Mouse (Mus musculus): Measurements from ENCODE around the gene Ergic3. TPM values are rescaled to one million over a fixed set of nuclear protein-coding genes. Genes with fewer than 3 reads are reported as not detected.

The Ergic3 gene
- polyA plus RNA-seq, 1 experiment, result 328 TPM

- TF ChIP-seq POLR2A (IDR thresholded peaks at IDR 0.05; ENCODE audit: borderline replicate concordance, insufficient read depth, low read length), result no peak
- TF ChIP-seq CTCF (IDR thresholded peaks at IDR 0.05; ENCODE audit: borderline replicate concordance, insufficient read depth, low read depth, low read length), result no peak
- WGBS, result 81% methylated on average over 2 of the region's 2 CpGs
- DNase-seq, result no peak
- no peak overlapping the region for H3K27ac ChIP-seq (ENCODE audit: insufficient read depth, low read length)
- H3K4me1 ChIP-seq (ENCODE audit: control insufficient read depth, insufficient read depth, low read length), result no peaks in the 10 kb centered on the region
- no peaks in the 10 kb centered on the region for H3K27me3 ChIP-seq (ENCODE audit: control insufficient read depth, insufficient read depth, low read length)
- H3K4me3 ChIP-seq (replicated peaks; ENCODE audit: insufficient read depth, low read depth, low read length), result no peak overlapping the region
These were observed 13.9 kb downstream of the Ergic3 start for GRCm38 (mm10) chr2:156021765-156022164.

- H3K4me3 ChIP-seq (replicated peaks; ENCODE audit: insufficient read depth, low read depth, low read length), result no peak overlapping the region
- DNase-seq, result no peak
- no peak overlapping the region for H3K27ac ChIP-seq (ENCODE audit: insufficient read depth, low read length)
- H3K4me1 ChIP-seq (ENCODE audit: control insufficient read depth, insufficient read depth, low read length), result no peaks in the 10 kb centered on the region
- H3K27me3 ChIP-seq (ENCODE audit: control insufficient read depth, insufficient read depth, low read length), result no peaks in the 10 kb centered on the region
- no peak for TF ChIP-seq CTCF (IDR thresholded peaks at IDR 0.05; ENCODE audit: borderline replicate concordance, insufficient read depth, low read depth, low read length)
- no peak for TF ChIP-seq POLR2A (IDR thresholded peaks at IDR 0.05; ENCODE audit: borderline replicate concordance, insufficient read depth, low read length)
These were observed 17.6 kb downstream of the Ergic3 start for GRCm38 (mm10) chr2:156025482-156025881.

GRCm38 (mm10) chr2:156039390-156039789 is 31.5 kb downstream of the Ergic3 start:
- no peak for DNase-seq
- no peak overlapping the region for H3K27ac ChIP-seq (ENCODE audit: insufficient read depth, low read length)
- TF ChIP-seq POLR2A (IDR thresholded peaks at IDR 0.05; ENCODE audit: borderline replicate concordance, insufficient read depth, low read length) (no peak), CTCF (IDR thresholded peaks at IDR 0.05; ENCODE audit: borderline replicate concordance, insufficient read depth, low read depth, low read length) (no peak)
- no peaks in the 10 kb centered on the region for H3K4me1 ChIP-seq (ENCODE audit: control insufficient read depth, insufficient read depth, low read length)
- 94% methylated on average over 3 of the region's 3 CpGs for WGBS
- H3K27me3 ChIP-seq (ENCODE audit: control insufficient read depth, insufficient read depth, low read length), result no peaks in the 10 kb centered on the region
- no peak overlapping the region for H3K4me3 ChIP-seq (replicated peaks; ENCODE audit: insufficient read depth, low read depth, low read length)

- TF ChIP-seq CTCF (IDR thresholded peaks at IDR 0.05; ENCODE audit: borderline replicate concordance, insufficient read depth, low read depth, low read length) (no peak), POLR2A (IDR thresholded peaks at IDR 0.05; ENCODE audit: borderline replicate concordance, insufficient read depth, low read length) (no peak)
- Histone ChIP-seq H3K4me1 (ENCODE audit: control insufficient read depth, insufficient read depth, low read length) (no peaks in the 10 kb centered on the region), H3K27me3 (ENCODE audit: control insufficient read depth, insufficient read depth, low read length) (no peaks in the 10 kb centered on the region), H3K27ac (ENCODE audit: insufficient read depth, low read length) (no peak overlapping the region), H3K4me3 (replicated peaks; ENCODE audit: insufficient read depth, low read depth, low read length) (no peak overlapping the region)
- DNase-seq, result no peak
- 82% methylated on average over 8 of the region's 8 CpGs for WGBS
These were observed 35.1 kb downstream of the Ergic3 start for GRCm38 (mm10) chr2:156042903-156043302.

GRCm38 (mm10) chr2:156047929-156048328 is 40.1 kb downstream of the Ergic3 start:
- no peak for DNase-seq
- no peak for TF ChIP-seq CTCF (IDR thresholded peaks at IDR 0.05; ENCODE audit: borderline replicate concordance, insufficient read depth, low read depth, low read length)
- no peak for TF ChIP-seq POLR2A (IDR thresholded peaks at IDR 0.05; ENCODE audit: borderline replicate concordance, insufficient read depth, low read length)
- Histone ChIP-seq H3K27me3 (ENCODE audit: control insufficient read depth, insufficient read depth, low read length) (no peaks in the 10 kb centered on the region), H3K27ac (ENCODE audit: insufficient read depth, low read length) (no peak overlapping the region), H3K4me3 (replicated peaks; ENCODE audit: insufficient read depth, low read depth, low read length) (no peak overlapping the region), H3K4me1 (ENCODE audit: control insufficient read depth, insufficient read depth, low read length) (no peaks in the 10 kb centered on the region)
- 19% methylated on average over 19 of the region's 19 CpGs for WGBS

GRCm38 (mm10) chr2:156052816-156053215 is 45.0 kb downstream of the Ergic3 start, which contains the start of gene Fer1l4:
TSS of gene Fer1l4 (minus strand) at chr2:156052947.
- no peak within 1 kb of the TSS for H3K27ac ChIP-seq (ENCODE audit: insufficient read depth, low read length)
- H3K27me3 ChIP-seq (ENCODE audit: control insufficient read depth, insufficient read depth, low read length), result no peaks in the 10 kb centered on the region
- TF ChIP-seq CTCF (IDR thresholded peaks at IDR 0.05; ENCODE audit: borderline replicate concordance, insufficient read depth, low read depth, low read length), result no peak
- TF ChIP-seq POLR2A (IDR thresholded peaks at IDR 0.05; ENCODE audit: borderline replicate concordance, insufficient read depth, low read length), result no peak
- WGBS, result 84% methylated on average over 9 of the region's 9 CpGs
- H3K4me1 ChIP-seq (ENCODE audit: control insufficient read depth, insufficient read depth, low read length), result no peaks in the 10 kb centered on the region
- no peak for DNase-seq
- H3K4me3 ChIP-seq (replicated peaks; ENCODE audit: insufficient read depth, low read depth, low read length), result no peak within 1 kb of the TSS

GRCm38 (mm10) chr2:156065099-156066041 is 57.5 kb downstream of the Ergic3 start, which contains the start of gene Spag4:
TSS of gene Spag4 (plus strand) at chr2:156065175.
- 0 out of 2 replicates have a peak within 1 kb of the TSS, but pooled peaks have one; percentile 2 for H3K27ac ChIP-seq (ENCODE audit: insufficient read depth, low read length)
- TF ChIP-seq CTCF (IDR thresholded peaks at IDR 0.05; ENCODE audit: borderline replicate concordance, insufficient read depth, low read depth, low read length) (no peak), POLR2A (IDR thresholded peaks at IDR 0.05; ENCODE audit: borderline replicate concordance, insufficient read depth, low read length) (no peak)
- DNase-seq, result peak; percentile 64 to 75
- whole genome bisulfite sequencing, result under 1% methylated on average over 81 of the region's 81 CpGs
- H3K27me3 ChIP-seq (ENCODE audit: control insufficient read depth, insufficient read depth, low read length), result no peaks in the 10 kb centered on the region; the same call in 1 of the 2 replicates
- H3K4me1 ChIP-seq (ENCODE audit: control insufficient read depth, insufficient read depth, low read length), result peaks cover 11% of the 10 kb centered on the region
- H3K4me3 ChIP-seq (replicated peaks; ENCODE audit: insufficient read depth, low read depth, low read length), result peak within 1 kb of the TSS; percentile 57

- peak in 1 of 2 experiments; percentile 23 for DNase-seq
- Histone ChIP-seq H3K27me3 (ENCODE audit: control insufficient read depth, insufficient read depth, low read length) (no peaks in the 10 kb centered on the region), H3K27ac (ENCODE audit: insufficient read depth, low read length) (no peak overlapping the region), H3K4me3 (replicated peaks; ENCODE audit: insufficient read depth, low read depth, low read length) (no peak overlapping the region), H3K4me1 (ENCODE audit: control insufficient read depth, insufficient read depth, low read length) (peaks cover 11% of the 10 kb centered on the region)
- WGBS, result 52% methylated on average over 10 of the region's 10 CpGs
- TF ChIP-seq POLR2A (IDR thresholded peaks at IDR 0.05; ENCODE audit: borderline replicate concordance, insufficient read depth, low read length) (no peak), CTCF (IDR thresholded peaks at IDR 0.05; ENCODE audit: borderline replicate concordance, insufficient read depth, low read depth, low read length) (no peak)
These were observed 58.3 kb downstream of the Ergic3 start for GRCm38 (mm10) chr2:156066126-156066525.

Other genes with a start within 250 kb of the Ergic3 start
- gene Mmp24, start 232.7 kb upstream of the Ergic3 start, polyA plus RNA-seq (2012; rRNA removed), result 153 and 190 TPM in 2 replicates
- 72.8 and 81.5 TPM in 2 replicates for gene BC029722, start 188.6 kb upstream of the Ergic3 start, polyA plus RNA-seq (2012; rRNA removed)
- gene Eif6, start 181.1 kb upstream of the Ergic3 start, polyA plus RNA-seq (2012; rRNA removed), result 84.9 and 86.4 TPM in 2 replicates
- gene Fam83c, start 173.2 kb upstream of the Ergic3 start, polyA plus RNA-seq (2012; rRNA removed), result not detected in 2 replicates
- gene Uqcc1, start 77.7 kb upstream of the Ergic3 start, polyA plus RNA-seq (2012; rRNA removed), result 95.8 and 102 TPM in 2 replicates
- not detected in 2 replicates for gene Gm15557, start 67.3 kb upstream of the Ergic3 start, polyA plus RNA-seq (2012; rRNA removed)
- 0.14 and 0.21 TPM in 2 replicates for gene Gdf5, start 62.7 kb upstream of the Ergic3 start, polyA plus RNA-seq (2012; rRNA removed)
- gene Cep250, start 51.6 kb upstream of the Ergic3 start, polyA plus RNA-seq (2012; rRNA removed), result 20.7 and 21.2 TPM in 2 replicates
- 3.7 and 4.2 TPM in 2 replicates for gene 6430550D23Rik, start 68 bp upstream of the Ergic3 start, polyA plus RNA-seq (2012; rRNA removed)
- gene Fer1l4, start 44.9 kb downstream of the Ergic3 start, polyA plus RNA-seq (2012; rRNA removed), result 0.23 TPM in 1 of 2 replicates, not detected in the other
- gene Spag4, start 57.1 kb downstream of the Ergic3 start, polyA plus RNA-seq (2012; rRNA removed), result 5.4 and 6.1 TPM in 2 replicates
- 50.9 and 54.3 TPM in 2 replicates for gene Cpne1, start 103.9 kb downstream of the Ergic3 start, polyA plus RNA-seq (2012; rRNA removed)
- 9.2 and 12.6 TPM in 2 replicates for gene Rbm12, start 103.9 kb downstream of the Ergic3 start, polyA plus RNA-seq (2012; rRNA removed)
- gene Gm28036, start 119.0 kb downstream of the Ergic3 start, polyA plus RNA-seq (2012; rRNA removed), result 4.0 and 5.7 TPM in 2 replicates
- 245 and 250 TPM in 2 replicates for gene Romo1, start 136.0 kb downstream of the Ergic3 start, polyA plus RNA-seq (2012; rRNA removed)
- 67.5 and 71.7 TPM in 2 replicates for gene Nfs1, start 136.1 kb downstream of the Ergic3 start, polyA plus RNA-seq (2012; rRNA removed)
- 144 and 145 TPM in 2 replicates for gene Rbm39, start 172.2 kb downstream of the Ergic3 start, polyA plus RNA-seq (2012; rRNA removed)
- gene Phf20, start 188.4 kb downstream of the Ergic3 start, polyA plus RNA-seq (2012; rRNA removed), result 44.6 and 48.3 TPM in 2 replicates

All from cerebellum, adult 2 months (tissue).